Mouse (Mus musculus): ENCODE results near the gene Trhr2. TPM values are rescaled to one million over a fixed set of nuclear protein-coding genes. Genes with fewer than 3 reads are reported as not detected.

Trhr2 gene
- polyA plus RNA-seq, 1 experiment from 2014 or later, result not detected

GRCm38 (mm10) chr8:122345181-122346095 lies 15.1 kb downstream of the Trhr2 start:
- Histone ChIP-seq H3K27me3 (ENCODE audit: insufficient read depth, low read length) (peaks cover 29% of the 10 kb centered on the region), H3K4me3 (ENCODE audit: low read depth, low read length) (no peak overlapping the region), H3K9ac (no peak overlapping the region), H3K36me3 (ENCODE audit: insufficient read depth) (no peaks in the 10 kb centered on the region), H3K27ac (ENCODE audit: low read depth) (no peak overlapping the region), H3K9me3 (ENCODE audit: low read depth, low read length) (no peaks in the 10 kb centered on the region), H3K4me1 (ENCODE audit: insufficient read depth) (peaks cover 11% of the 10 kb centered on the region), H3K4me2 (no peak overlapping the region)
- WGBS, result 57% methylated on average over 12 of the region's 12 CpGs
- DNase-seq (no peak), ATAC-seq (ENCODE audit: insufficient read depth) (no peak)
- TF ChIP-seq CTCF (IDR thresholded peaks at IDR 0.05; ENCODE audit: low read depth), result no peak

GRCm38 (mm10) chr8:122344219-122344618 lies 16.3 kb downstream of the Trhr2 start:
- Histone ChIP-seq H3K9ac (no peak overlapping the region), H3K27ac (ENCODE audit: low read depth) (no peak overlapping the region), H3K4me1 (ENCODE audit: insufficient read depth) (peaks cover 8% of the 10 kb centered on the region), H3K9me3 (ENCODE audit: low read depth, low read length) (no peaks in the 10 kb centered on the region), H3K4me3 (ENCODE audit: low read depth, low read length) (no peak overlapping the region; the same call in 1 of the 2 replicates), H3K27me3 (ENCODE audit: insufficient read depth, low read length) (peaks cover 29% of the 10 kb centered on the region), H3K4me2 (peak overlapping the region; percentile 64; the same call in 1 of the 2 replicates), H3K36me3 (ENCODE audit: insufficient read depth) (no peaks in the 10 kb centered on the region)
- no peak for TF ChIP-seq CTCF (IDR thresholded peaks at IDR 0.05; ENCODE audit: low read depth)
- DNase-seq (no peak), ATAC-seq (ENCODE audit: insufficient read depth) (peak; percentile 66)
- 0% methylated on average over 2 of the region's 5 CpGs for WGBS

- H3K27ac ChIP-seq (ENCODE audit: low read depth), result no peak overlapping the region
- peaks cover 29% of the 10 kb centered on the region for H3K27me3 ChIP-seq (ENCODE audit: insufficient read depth, low read length)
- H3K4me3 ChIP-seq (ENCODE audit: low read depth, low read length), result peak overlapping the region; percentile 30
- H3K9me3 ChIP-seq (ENCODE audit: low read depth, low read length), result no peaks in the 10 kb centered on the region
- ATAC-seq (ENCODE audit: insufficient read depth) (peak; percentile 59; the same call in 1 of the 2 replicates), DNase-seq (peak; percentile 53)
- peaks cover 8% of the 10 kb centered on the region for H3K4me1 ChIP-seq (ENCODE audit: insufficient read depth)
- H3K36me3 ChIP-seq (ENCODE audit: insufficient read depth), result no peaks in the 10 kb centered on the region
- H3K9ac ChIP-seq, result peak overlapping the region; percentile 36
- under 1% methylated on average over 14 of the region's 14 CpGs for WGBS
- no peak for TF ChIP-seq CTCF (IDR thresholded peaks at IDR 0.05; ENCODE audit: low read depth)
- peak overlapping the region; percentile 64 for H3K4me2 ChIP-seq
These were observed 16.8 kb downstream of the Trhr2 start for GRCm38 (mm10) chr8:122343758-122344157.

GRCm38 (mm10) chr8:122343341-122343740 lies 17.2 kb downstream of the Trhr2 start:
- H3K27me3 ChIP-seq (ENCODE audit: insufficient read depth, low read length), result peaks cover 29% of the 10 kb centered on the region
- TF ChIP-seq CTCF (IDR thresholded peaks at IDR 0.05; ENCODE audit: low read depth), result no peak
- H3K36me3 ChIP-seq (ENCODE audit: insufficient read depth), result no peaks in the 10 kb centered on the region
- H3K4me2 ChIP-seq, result peak overlapping the region; percentile 64
- H3K4me3 ChIP-seq (ENCODE audit: low read depth, low read length), result peak overlapping the region; percentile 30
- no peak for DNase-seq
- H3K9ac ChIP-seq, result peak overlapping the region; percentile 36
- peaks cover 8% of the 10 kb centered on the region for H3K4me1 ChIP-seq (ENCODE audit: insufficient read depth)
- ATAC-seq (ENCODE audit: insufficient read depth), result peak; percentile 15; the same call in 1 of the 2 replicates
- WGBS, result 7% methylated on average over 11 of the region's 11 CpGs
- H3K27ac ChIP-seq (ENCODE audit: low read depth), result no peak overlapping the region
- H3K9me3 ChIP-seq (ENCODE audit: low read depth, low read length), result no peaks in the 10 kb centered on the region

- peak overlapping the region; percentile 64 for H3K4me2 ChIP-seq
These were observed 17.7 kb downstream of the Trhr2 start for GRCm38 (mm10) chr8:122342806-122343209.

GRCm38 (mm10) chr8:122342362-122342761 lies 18.2 kb downstream of the Trhr2 start:
- H3K4me1 ChIP-seq (ENCODE audit: insufficient read depth), result peaks cover 8% of the 10 kb centered on the region

More at GRCm38 (mm10) chr8:122342806-122343209, 17.7 kb downstream of the Trhr2 start:
- DNase-seq (no peak), ATAC-seq (ENCODE audit: insufficient read depth) (no peak; the same call in 1 of the 2 replicates)
- Histone ChIP-seq H3K27ac (ENCODE audit: low read depth) (no peak overlapping the region), H3K27me3 (ENCODE audit: insufficient read depth, low read length) (peaks cover 31% of the 10 kb centered on the region), H3K4me1 (ENCODE audit: insufficient read depth) (peaks cover 8% of the 10 kb centered on the region), H3K9me3 (ENCODE audit: low read depth, low read length) (no peaks in the 10 kb centered on the region), H3K36me3 (ENCODE audit: insufficient read depth) (0 out of 2 replicates have a peak, but pooled peaks cover 2% of the 10 kb centered on the region), H3K9ac (no peak overlapping the region), H3K4me3 (ENCODE audit: low read depth, low read length) (no peak overlapping the region)
- no peak for TF ChIP-seq CTCF (IDR thresholded peaks at IDR 0.05; ENCODE audit: low read depth)
- 2% methylated on average over 9 of the region's 9 CpGs for WGBS

GRCm38 (mm10) chr8:122341790-122342189 lies 18.8 kb downstream of the Trhr2 start:
- 66% methylated on average over 6 of the region's 6 CpGs for WGBS
- Histone ChIP-seq H3K36me3 (ENCODE audit: insufficient read depth) (0 out of 2 replicates have a peak, but pooled peaks cover 7% of the 10 kb centered on the region), H3K9me3 (ENCODE audit: low read depth, low read length) (no peaks in the 10 kb centered on the region), H3K4me1 (ENCODE audit: insufficient read depth) (peaks cover 8% of the 10 kb centered on the region), H3K4me3 (ENCODE audit: low read depth, low read length) (no peak overlapping the region), H3K27me3 (ENCODE audit: insufficient read depth, low read length) (peaks cover 40% of the 10 kb centered on the region), H3K9ac (no peak overlapping the region), H3K27ac (ENCODE audit: low read depth) (no peak overlapping the region), H3K4me2 (no peak overlapping the region)
- no peak for ATAC-seq (ENCODE audit: insufficient read depth)
- DNase-seq, result no peak
- no peak for TF ChIP-seq CTCF (IDR thresholded peaks at IDR 0.05; ENCODE audit: low read depth)

More at GRCm38 (mm10) chr8:122342362-122342761, 18.2 kb downstream of the Trhr2 start:
- peaks cover 34% of the 10 kb centered on the region for H3K27me3 ChIP-seq (ENCODE audit: insufficient read depth, low read length)
- H3K4me3 ChIP-seq (ENCODE audit: low read depth, low read length), result no peak overlapping the region
- H3K9ac ChIP-seq, result no peak overlapping the region
- DNase-seq (no peak), ATAC-seq (ENCODE audit: insufficient read depth) (no peak)
- H3K27ac ChIP-seq (ENCODE audit: low read depth), result no peak overlapping the region
- H3K36me3 ChIP-seq (ENCODE audit: insufficient read depth), result 0 out of 2 replicates have a peak, but pooled peaks cover 6% of the 10 kb centered on the region
- H3K9me3 ChIP-seq (ENCODE audit: low read depth, low read length), result no peaks in the 10 kb centered on the region
- 29% methylated on average over 5 of the region's 5 CpGs for WGBS
- H3K4me2 ChIP-seq, result no peak overlapping the region
- TF ChIP-seq CTCF (IDR thresholded peaks at IDR 0.05; ENCODE audit: low read depth), result no peak

All from lung, embryonic 14.5 days (tissue).